Mouse (Mus musculus) heart, adult 2 months (tissue): ENCODE data around the gene Piwil4. TPM values are rescaled to one million over a fixed set of nuclear protein-coding genes. Genes with fewer than 3 reads are reported as not detected.

ENCODE experiments used
- DNase-seq, 2 experiments: peaks; one replicate each; pipeline ENCODE4 v3.0.0; 2021
- H3K27ac ChIP-seq: fragments of 200-600 bp; 2 replicates; pipeline ENCODE4 v1.8.1; 2022
- H3K27me3 ChIP-seq: fragments of 200-500 bp; 2 replicates; pipeline ENCODE4 v1.6.1; 2012; ENCODE audit warnings: mild to moderate bottlenecking, low read length, inconsistent platforms, mixed read lengths; ENCODE audit not compliant: control insufficient read depth, insufficient read depth
- H3K36me3 ChIP-seq: fragments of 200-500 bp; 2 replicates; pipeline ENCODE4 v1.6.1; 2012; ENCODE audit warnings: low read length, inconsistent platforms; ENCODE audit not compliant: control insufficient read depth, insufficient read depth
- H3K4me1 ChIP-seq: fragments of 200-500 bp; 2 replicates; pipeline ENCODE4 v1.6.1; 2011; ENCODE audit warnings: low read length; ENCODE audit not compliant: control insufficient read depth, insufficient read depth
- H3K4me3 ChIP-seq: fragments of 200-600 bp; 2 replicates; pipeline ENCODE4 v1.8.1; 2022
- H3K79me2 ChIP-seq: fragments of 200-500 bp; replicated peaks from 2 replicates; pipeline ENCODE4 v1.6.1; 2012; ENCODE audit warnings: mild to moderate bottlenecking, inconsistent platforms, low read length, moderate library complexity, mixed read lengths; ENCODE audit not compliant: control insufficient read depth, insufficient read depth
- H3K9ac ChIP-seq: fragments of 200-500 bp; 2 replicates; pipeline ENCODE4 v1.6.1; 2012; ENCODE audit warnings: low read depth, mild to moderate bottlenecking, control low read depth, inconsistent platforms, low read length, mixed read lengths
- CTCF ChIP-seq: fragments of 200-600 bp; IDR thresholded peaks from 2 replicates; pipeline ENCODE4 v1.8.1; 2022; ENCODE audit warnings: antibody characterized with exemption, mild to moderate bottlenecking, moderate library complexity
- EP300 ChIP-seq: fragments of 200-500 bp; IDR thresholded peaks from 2 replicates; pipeline ENCODE4 v1.6.1; 2011; ENCODE audit warnings: low read depth, low read length, control low read depth; ENCODE audit not compliant: insufficient read depth
- POLR2A ChIP-seq: fragments of 200-500 bp; IDR thresholded peaks from 2 replicates; pipeline ENCODE4 v1.6.1; 2011; ENCODE audit warnings: mild to moderate bottlenecking, low read depth, low read length, control low read depth; ENCODE audit not compliant: insufficient read depth
- WGBS: fragments of 180-500 bp; shearing (Covaris S2); methylation state at CpG from one replicate; pipeline ENCODE4 v1.1.7; 2018; 5-methylcytosine and 5-hydroxymethylcytosine counted together
- intact Hi-C: fragments of 180-260 bp; cut with DNase I; formaldehyde crosslinking; loops from one replicate; pipeline ENCODE4 v1.15.1; 2025
- polyA plus RNA-seq: library from polyadenylated mRNA; depleted of rRNA; stranded (reverse); fragments of >200 nt; gene quantifications from 2 replicates; pipeline ENCODE4 v1.2.3, GENCODE M21; 2012
- total RNA-seq, 2 experiments: library from RNA; stranded (reverse); gene quantifications; 2 replicates each; pipeline ENCODE4 v1.2.3; 2021

Gene Piwil4
- total and polyA plus RNA-seq, 3 experiments, result not detected

DNA sequence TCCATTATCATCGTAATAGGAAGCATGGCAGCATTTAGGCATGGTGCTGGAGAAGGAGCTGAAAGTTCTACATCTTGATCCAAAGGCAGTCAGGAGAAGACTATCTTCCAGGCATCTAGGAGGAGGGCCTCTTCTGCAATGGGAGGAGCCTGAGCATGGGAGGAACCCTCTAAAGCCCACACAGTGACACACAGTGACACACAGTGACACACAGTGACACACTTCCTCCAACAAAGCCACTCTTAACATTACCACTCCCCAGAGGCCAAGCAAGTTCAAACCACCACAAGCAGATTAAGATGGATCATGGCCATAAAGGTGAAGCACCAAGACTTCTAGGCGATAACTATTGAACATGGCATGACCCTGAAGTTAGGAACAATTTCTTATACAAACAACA is 31.5 kb upstream of the Piwil4 start:
- WGBS, result 79% methylated on average over 2 of the region's 2 CpGs
- H3K79me2 ChIP-seq, result no peaks in the 10 kb centered on the region
- H3K27me3 ChIP-seq, result peaks cover 6% of the 10 kb centered on the region
- intact Hi-C loops, result no loop called here
- TF ChIP-seq POLR2A, result no peak
- TF ChIP-seq CTCF, result no peak
- no peak for TF ChIP-seq EP300
- no peak overlapping the region for H3K27ac ChIP-seq
- H3K4me3 ChIP-seq, result no peak overlapping the region
- no peaks in the 10 kb centered on the region for H3K36me3 ChIP-seq
- H3K9ac ChIP-seq, result no peak overlapping the region
- H3K4me1 ChIP-seq, result no peaks in the 10 kb centered on the region
- DNase-seq, result no peak

DNA sequence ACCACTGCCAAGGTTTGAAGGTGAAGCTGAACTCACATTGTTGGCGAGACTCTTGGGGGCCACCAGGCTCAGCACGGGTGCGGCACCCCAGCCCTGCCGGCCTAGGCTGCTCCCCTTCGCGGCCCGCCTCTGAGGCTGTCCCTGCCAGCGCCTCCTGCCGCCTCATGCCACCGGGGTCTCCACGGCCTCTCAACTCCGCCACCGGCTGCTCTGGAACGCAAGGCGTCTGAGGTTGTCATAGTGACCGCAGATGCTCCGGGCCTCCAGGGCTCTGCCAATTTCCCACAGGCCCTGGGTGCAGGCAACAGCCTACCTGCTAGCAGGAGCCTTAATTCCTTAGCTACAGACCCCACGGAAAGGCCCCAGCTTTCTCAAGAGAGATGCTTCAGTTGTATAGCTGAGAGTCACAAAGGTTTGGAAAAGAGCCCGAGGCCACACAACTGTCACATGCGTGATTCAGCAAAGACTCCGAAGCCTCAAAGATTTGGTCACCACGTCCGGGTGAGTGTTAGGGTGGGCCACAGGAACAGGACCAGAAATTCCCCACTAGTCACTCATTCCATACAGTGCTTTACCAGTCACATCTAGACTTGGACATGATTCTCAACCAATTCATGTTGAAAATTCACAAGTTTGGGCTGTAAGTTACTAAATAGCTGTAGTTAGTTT is 30.4 kb upstream of the Piwil4 start, which contains the start of gene 1700012B09Rik:
TSS of gene 1700012B09Rik (minus strand) at position 228 of the 669 bp plus-strand sequence.
- Histone ChIP-seq H3K36me3 (no peaks in the 10 kb centered on the region), H3K27me3 (peaks cover 6% of the 10 kb centered on the region), H3K9ac (no peak within 1 kb of the TSS), H3K4me3 (no peak within 1 kb of the TSS), H3K79me2 (no peaks in the 10 kb centered on the region), H3K27ac (no peak within 1 kb of the TSS), H3K4me1 (no peaks in the 10 kb centered on the region)
- 20% methylated on average over 23 of the region's 23 CpGs for WGBS
- no peak for DNase-seq
- no peak for TF ChIP-seq CTCF
- no peak for TF ChIP-seq POLR2A
- no peak for TF ChIP-seq EP300
- intact Hi-C loops, result no loop called here

DNA sequence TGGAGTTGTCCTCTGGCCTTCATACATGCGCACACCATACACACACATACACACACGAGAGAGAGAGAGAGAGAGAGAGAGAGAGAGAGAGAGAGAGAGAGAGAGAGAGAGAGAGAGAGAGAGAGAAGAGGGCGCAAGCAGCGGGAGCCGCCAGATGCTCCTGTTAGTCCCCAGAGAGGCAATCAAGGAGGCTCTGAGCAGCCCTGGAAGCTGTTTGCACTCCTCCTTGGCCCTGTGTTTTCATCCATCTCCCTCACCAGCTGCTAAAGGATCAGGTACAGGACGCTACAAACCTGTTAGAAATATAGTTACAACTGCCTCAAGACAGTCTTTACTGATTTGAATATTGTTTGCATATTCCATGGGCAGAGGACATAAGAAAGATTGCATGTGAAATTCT is 29.3 kb upstream of the Piwil4 start:
- intact Hi-C loops, result no loop called here

DNA sequence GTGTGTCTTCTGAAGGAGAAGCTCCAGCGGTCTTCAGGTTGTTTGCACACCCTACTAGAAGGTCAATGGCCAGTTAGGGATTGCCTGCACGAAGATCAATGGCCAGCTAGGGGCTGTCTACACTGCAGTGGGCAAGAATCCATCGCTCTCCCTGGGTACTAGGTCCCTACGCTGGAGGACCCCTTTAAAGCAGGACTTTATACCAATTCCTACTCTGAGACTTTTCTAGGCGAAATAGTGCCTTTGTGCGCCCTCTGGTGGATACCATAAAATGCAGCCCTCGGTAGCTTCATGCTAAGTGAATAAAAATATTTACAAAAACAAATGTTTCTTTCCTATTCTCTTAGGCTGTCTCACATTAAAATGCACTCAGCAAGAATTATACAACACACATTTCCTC is 24.2 kb upstream of the Piwil4 start:
- Histone ChIP-seq H3K36me3 (no peaks in the 10 kb centered on the region), H3K27me3 (no peaks in the 10 kb centered on the region), H3K27ac (no peak overlapping the region), H3K4me3 (no peak overlapping the region), H3K79me2 (no peaks in the 10 kb centered on the region), H3K9ac (no peak overlapping the region), H3K4me1 (no peaks in the 10 kb centered on the region)
- TF ChIP-seq EP300, result no peak
- TF ChIP-seq CTCF, result peak; percentile 85
- no peak for TF ChIP-seq POLR2A
- DNase-seq, result peak; percentile 16 to 45
- 21% methylated on average over 7 of the region's 7 CpGs for WGBS
- intact Hi-C loops, result loop anchor here (5.0 kb wide), 1 partner anchor 242 kb away; no protein-coding TSS in a partner anchor

More for the DNA sequence above, 29.3 kb upstream of the Piwil4 start:
- no peak for TF ChIP-seq CTCF
- no peak for TF ChIP-seq EP300
- no peak for TF ChIP-seq POLR2A
- WGBS, result 63% methylated on average over 6 of the region's 6 CpGs
- Histone ChIP-seq H3K4me3 (no peak overlapping the region), H3K36me3 (no peaks in the 10 kb centered on the region), H3K9ac (no peak overlapping the region), H3K27ac (no peak overlapping the region), H3K79me2 (no peaks in the 10 kb centered on the region), H3K27me3 (peaks cover 6% of the 10 kb centered on the region), H3K4me1 (no peaks in the 10 kb centered on the region)
- DNase-seq, result no peak

DNA sequence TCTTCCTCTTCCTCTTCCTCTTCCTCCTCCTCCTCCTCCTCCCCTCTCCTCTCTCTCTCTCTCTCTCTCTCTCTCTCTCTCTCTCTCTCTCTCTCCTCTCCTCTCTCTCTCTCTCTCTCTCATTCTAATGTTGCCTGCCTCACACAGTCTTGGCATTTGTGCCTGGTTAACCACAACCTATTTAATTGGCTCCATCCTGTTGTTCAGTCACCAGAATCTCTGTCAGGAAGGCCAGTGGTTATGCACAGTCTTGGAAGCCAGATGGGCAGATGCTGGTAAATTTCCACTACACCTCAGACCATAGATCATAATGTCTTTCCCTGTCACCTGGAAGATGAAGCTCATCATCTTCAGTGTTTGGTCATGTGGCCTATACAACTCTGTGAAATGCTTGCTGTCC is 18.7 kb upstream of the Piwil4 start:
- no peak overlapping the region for H3K4me3 ChIP-seq
- no peak overlapping the region for H3K9ac ChIP-seq
- TF ChIP-seq POLR2A (no peak), EP300 (no peak), CTCF (no peak)
- no peaks in the 10 kb centered on the region for H3K36me3 ChIP-seq
- no peaks in the 10 kb centered on the region for H3K4me1 ChIP-seq
- H3K27ac ChIP-seq, result no peak overlapping the region
- intact Hi-C loops, result no loop called here
- H3K27me3 ChIP-seq, result no peaks in the 10 kb centered on the region
- DNase-seq, result no peak
- no peaks in the 10 kb centered on the region for H3K79me2 ChIP-seq

DNA sequence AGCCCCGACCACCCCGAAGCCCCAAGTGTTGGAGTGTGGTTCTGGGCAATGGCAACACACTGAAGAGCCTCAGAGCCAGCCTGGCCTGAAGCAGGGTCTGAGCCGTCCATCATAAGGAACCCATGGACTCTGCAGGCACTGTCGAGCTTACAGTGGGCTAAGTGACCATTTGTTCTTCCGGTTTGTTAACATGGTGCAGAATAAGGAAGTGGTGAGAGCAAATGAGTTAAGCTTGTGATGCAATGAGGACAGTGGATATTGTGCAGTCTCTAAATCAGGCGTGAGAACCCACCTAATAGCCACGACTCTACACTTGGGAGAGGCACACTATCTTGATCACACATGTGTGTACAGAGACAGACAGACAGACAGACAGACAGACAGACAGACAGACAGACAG is 18.1 kb upstream of the Piwil4 start:
- Histone ChIP-seq H3K27ac (no peak overlapping the region), H3K79me2 (no peaks in the 10 kb centered on the region), H3K9ac (no peak overlapping the region), H3K27me3 (no peaks in the 10 kb centered on the region), H3K4me1 (no peaks in the 10 kb centered on the region), H3K36me3 (no peaks in the 10 kb centered on the region), H3K4me3 (no peak overlapping the region)
- WGBS, result 57% methylated on average over 7 of the region's 7 CpGs
- TF ChIP-seq CTCF (no peak), POLR2A (no peak), EP300 (no peak)
- intact Hi-C loops, result no loop called here
- DNase-seq, result no peak
